Mouse (Mus musculus) urinary bladder, postnatal 25 days (tissue): Measurements from ENCODE around the gene Ankrd52.
A peak's percentile ranks its signal among the peaks of the same experiment; 100 is the strongest.

Experiments
- DNase-seq: peaks from one replicate; pipeline ENCODE4 v3.0.0; 2022; ENCODE audit warnings: low spot score

Gene Ankrd52

DNA sequence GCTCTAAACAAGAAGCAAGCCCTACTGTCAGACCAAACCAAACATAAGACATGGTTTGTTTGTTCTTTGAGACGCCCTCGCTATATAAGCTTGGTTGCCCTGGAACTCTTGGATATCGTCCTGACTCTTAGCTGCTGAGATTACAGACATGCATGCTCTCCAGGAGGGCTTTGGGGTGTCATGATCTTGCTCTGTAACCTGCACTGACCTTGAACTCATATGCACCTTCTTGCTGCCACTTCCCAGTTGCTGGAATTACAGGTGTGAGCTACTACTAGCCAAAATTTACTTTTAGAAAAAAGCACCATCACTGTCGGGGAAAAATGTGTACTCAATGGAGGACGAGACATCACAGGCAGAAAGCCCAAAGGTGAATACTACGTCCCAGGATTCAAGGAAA is 7.3 kb upstream of the Ankrd52 start:
- DNase-seq = no peak

DNA sequence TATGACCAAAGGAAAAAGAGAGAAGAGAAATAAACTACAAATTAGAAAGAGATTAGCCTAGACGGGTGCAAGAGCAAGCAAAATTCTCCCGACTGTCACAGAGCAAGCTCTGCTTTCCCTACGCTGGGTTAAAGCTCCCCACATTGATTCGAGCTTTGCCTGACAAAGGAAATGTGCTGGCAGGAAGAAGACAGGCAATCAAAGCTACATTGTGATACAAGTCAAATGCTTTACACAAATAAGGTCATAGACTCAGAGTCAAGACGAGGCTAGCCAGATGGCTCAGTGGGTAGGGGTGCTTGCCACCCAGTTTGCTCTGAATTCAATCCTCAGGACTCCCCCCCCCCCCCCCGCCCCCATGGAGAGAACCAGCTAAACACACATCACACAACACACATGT is 6.9 kb upstream of the Ankrd52 start:
- no peak for DNase-seq

DNA sequence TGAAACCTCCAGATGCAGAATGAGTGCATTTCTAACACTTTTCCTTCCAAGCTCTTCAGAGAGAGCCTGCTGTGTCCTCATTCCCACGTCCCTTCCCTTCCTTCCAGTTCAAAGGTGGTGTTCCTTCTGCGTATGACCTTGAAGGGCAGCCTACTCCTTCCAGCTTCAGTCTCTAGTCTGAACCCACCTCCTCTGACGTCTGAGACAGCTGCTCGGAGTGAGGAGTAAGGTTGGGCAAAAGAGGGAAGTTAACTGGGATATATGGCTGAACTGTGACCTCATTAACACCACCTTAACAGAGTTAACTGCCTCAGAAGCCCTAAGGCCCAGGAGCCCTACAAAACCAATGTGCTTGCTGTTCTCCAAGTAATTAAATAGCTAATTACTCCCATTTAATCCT is 6.3 kb upstream of the Ankrd52 start:
- DNase-seq = no peak

DNA sequence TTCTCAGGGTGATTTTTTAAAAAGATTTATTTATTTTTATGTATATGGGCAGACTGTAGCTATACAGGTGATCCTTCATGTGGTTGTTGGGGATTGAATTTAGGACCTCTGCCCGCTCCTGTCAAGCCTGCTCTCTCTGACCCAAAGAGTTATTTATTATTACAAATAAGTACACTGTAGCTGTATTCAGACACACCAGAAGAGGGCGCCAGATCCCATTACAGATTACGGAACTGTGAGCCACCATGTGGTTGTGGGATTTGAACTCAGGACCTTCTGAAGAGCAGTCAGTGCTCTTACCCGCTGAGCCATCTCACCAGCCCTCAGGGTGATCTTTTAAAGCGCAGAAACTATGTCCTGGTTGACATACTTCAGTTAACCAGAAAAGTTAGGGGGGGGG is 4.8 kb upstream of the Ankrd52 start:
- DNase-seq = no peak

DNA sequence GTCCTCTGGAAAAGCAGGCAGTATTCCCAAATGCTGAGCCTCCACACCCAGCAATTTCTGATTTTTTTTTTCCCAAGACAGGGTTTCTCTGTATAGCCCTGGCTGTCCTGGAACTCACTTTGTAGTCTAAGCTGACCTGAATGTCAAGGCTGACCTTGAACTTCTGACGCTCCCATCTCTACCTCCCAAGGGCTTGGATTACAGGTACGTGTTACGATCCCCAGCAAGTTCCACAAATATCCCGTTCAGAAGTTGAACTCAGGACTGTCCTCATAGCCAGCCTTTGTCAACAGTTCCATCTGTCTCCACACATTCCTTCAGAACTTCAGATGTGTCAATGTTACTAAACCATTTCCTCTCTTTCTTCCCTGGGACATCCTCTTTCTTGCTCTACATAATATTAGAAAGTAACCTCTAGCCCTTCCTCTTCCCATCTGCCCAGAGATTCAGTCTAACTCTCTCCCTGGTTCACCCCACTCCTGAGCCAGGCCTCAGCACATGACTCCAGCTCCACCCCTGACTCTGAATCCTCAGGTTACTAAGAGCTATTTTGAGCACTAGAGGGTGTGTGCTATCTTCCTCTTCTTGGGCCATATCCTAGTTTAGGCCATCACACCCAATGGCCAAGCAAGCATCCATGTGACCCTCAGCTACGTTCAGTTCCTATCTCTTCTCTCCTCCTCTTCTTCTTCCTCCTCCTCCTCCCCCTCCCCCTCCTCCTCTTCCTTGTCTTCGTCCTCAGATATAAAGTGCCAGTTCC is 3.7 kb upstream of the Ankrd52 start:
- DNase-seq = no peak

DNA sequence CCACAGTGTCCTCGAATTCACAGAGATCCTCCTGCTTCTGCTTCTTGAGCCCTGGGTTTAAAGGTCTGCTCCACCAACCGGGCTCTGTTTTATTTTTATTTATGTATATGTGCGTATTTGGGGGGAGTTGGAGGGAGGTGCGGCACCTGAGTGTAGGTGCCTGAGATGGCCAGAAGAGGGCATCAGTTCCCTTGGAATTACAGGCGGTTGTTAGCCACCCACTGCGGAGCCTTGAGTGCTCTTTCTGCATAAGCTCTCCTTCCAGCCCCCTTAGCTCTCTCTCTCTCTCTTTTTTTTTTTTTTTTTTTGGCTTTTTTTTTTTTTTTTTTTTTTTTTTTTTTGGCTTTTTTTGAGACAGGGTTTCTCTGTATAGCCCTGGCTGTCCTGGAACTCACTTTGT is 2.5 kb upstream of the Ankrd52 start:
- no peak for DNase-seq

DNA sequence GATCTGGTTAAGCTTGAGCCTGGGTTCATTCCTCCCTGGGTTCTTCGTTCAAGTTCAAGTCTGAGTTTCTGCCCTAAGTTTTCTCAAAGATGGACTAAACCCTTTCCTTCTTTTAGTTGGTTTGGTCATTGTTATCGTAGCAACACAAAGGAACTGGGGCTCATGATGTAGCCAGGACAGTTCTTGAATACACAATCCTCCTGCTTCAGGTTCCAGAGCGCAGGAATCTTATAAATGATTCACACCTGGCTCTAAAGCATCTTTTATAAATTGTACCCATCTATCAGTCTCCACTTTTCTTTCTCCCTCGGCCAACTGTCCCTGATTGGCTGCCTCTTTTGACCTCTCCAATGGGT is 838 bp upstream of the Ankrd52 start:
- DNase-seq = no peak

DNA sequence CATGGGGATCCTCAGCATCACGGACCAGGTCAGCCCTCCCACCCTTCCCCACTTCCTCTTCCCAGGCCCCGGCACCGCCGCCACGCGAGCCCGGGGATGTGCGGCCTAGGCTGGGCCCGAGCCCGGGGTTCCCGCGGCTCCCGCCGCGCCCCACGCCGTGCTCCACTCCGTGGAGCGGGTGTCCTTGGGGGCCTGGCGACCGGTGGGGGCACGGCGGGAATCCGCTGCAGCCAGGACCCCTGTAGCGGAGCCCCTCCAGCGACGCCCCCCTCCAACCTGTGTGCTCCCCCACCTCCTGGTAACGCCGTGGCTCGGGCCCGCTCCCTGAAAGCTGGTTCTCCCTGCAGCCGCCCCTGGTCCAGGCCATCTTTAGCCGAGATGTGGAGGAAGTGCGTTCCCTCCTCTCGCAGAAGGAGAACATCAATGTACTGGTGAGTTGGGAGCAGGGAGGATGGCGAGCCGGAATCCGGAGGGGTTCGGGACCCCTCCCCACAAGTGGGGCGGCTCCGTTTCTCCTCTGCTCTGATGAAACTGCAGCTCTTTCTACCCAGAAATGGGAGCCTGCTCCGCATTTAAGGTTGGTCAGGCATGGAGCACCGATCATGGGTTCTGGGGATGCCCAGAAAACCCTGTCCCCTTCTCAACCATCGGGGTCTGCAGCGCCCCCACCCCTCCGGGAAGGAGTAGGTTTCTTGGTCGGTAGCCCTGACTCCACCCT is 466 bp downstream of the Ankrd52 start:
- peak; percentile 52 for DNase-seq

DNA sequence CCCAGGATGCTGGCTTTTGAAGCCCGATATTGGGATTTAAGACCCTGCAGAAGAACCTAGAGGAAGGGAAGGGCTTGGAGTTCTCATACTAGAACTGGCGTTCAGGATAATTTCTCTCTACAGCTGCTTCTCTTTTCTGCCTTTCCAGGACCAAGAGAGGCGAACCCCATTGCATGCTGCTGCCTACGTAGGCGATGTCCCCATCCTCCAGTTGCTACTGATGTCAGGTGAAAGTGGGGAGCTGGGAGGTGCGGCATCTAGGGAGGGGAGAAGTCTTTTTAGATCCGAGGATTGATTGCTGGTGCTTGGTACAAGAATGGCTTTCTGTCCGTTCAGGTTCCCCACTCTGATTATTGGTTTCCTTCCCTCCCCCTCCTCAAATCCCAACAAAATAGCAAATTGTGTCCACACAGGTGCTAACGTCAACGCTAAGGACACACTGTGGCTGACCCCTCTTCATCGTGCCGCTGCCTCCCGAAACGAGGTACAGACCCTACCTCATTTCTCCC is 1.1 kb downstream of the Ankrd52 start:
- no peak for DNase-seq

DNA sequence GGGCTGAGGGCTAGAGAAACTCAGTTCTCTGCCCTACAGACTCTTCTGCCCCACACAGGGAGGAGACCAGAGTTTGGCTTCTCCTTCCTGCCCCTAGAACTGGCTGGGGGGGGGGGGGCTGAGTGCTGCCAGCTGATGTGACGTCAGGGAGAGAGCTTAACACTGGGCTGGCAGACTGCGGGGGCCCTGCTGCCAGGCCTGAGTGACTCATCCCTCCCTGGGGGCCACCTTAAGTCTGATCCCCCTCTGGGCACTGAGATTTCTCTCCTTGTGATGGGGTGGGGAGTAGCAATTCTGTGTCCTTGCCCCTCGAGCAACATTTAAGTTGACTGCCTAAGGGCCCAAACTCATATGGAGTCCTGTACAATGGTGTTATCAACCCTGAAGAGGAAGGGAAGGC is 1.5 kb downstream of the Ankrd52 start:
- DNase-seq = no peak

DNA sequence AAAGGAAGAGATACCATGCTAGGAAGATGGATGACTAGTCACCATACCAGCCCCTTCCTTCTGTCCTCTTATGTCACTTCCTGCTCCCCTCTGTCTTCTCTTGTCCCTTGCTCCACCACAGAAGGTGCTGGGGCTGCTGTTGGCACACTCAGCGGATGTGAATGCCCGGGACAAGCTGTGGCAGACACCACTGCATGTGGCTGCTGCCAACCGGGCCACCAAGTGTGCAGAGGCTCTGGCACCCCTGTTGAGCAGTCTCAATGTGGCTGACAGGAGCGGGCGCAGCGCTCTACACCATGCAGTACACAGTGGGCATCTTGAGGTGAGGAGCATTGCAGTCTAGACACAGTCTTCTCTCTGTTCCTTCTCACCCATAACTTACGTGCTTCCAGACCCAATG is 2.3 kb downstream of the Ankrd52 start:
- no peak for DNase-seq

DNA sequence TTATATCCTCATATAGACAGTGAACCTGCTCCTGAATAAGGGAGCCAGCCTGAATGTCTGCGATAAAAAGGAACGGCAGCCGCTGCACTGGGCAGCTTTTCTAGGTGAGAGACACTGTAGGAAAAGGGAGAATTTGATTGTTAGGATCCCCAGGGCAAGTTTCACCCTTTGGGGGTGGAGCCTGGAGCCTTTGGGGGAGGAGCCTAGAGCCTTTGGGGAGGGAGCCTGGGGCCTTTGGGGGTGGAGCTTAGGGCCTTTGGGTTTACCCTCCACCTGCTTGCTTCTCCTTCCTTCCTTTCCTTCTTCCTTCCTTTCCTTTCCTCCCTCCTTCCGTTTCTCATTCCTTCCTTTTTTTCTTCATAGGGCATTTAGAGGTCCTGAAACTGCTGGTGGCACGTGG is 3.6 kb downstream of the Ankrd52 start:
- no peak for DNase-seq

DNA sequence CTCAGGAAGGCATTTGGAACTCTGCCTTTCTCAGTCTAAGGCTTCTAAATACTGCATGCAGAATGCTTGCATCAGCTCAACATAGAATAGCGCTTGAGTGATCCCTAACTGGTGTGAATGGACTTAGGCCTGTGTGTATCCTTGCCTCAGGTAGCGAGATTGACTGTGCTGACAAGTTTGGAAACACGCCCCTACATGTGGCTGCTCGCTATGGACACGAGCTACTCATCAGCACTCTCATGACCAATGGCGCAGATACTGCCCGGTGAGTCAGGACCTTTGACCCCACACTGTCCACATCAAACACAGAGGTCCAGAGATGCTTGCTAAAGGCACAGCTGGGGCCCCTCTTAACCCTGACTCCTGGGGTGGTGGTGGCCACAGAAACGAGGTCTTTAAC is 5.6 kb downstream of the Ankrd52 start:
- DNase-seq = no peak

DNA sequence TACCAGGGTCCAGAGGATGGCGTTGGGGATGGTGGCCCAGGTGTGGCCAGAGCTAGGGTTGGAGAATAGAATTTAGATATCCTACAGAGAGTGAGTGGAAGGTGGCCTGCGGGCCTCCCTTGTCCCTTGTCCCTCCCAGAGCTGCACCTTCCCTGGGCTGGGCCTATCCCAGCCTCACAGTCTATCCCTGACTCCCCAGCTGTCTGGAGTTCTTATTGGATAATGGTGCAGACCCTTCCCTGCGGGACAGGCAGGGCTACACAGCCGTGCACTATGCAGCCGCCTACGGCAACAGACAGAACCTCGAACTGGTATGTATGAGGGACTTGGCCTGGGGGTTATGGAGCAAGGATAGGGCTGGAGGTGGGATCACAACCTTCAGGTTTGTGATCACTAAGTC is 9.0 kb downstream of the Ankrd52 start:
- DNase-seq = no peak

DNA sequence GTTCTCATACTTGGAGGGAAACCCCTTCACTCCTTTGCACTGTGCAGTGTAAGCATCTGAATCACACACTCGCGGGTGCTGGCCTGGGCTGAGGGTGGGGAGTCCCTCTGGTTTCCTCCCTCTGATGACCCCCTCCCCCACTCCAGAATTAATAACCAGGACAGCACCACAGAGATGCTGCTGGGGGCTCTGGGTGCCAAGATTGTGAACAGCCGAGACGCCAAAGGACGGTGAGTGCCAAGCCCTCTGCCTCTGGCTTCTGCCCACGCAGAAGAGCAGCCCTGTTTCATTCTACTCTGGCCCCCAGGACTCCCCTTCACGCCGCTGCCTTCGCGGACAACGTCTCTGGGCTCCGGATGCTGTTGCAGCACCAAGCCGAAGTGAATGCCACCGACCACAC is 12.0 kb downstream of the Ankrd52 start:
- no peak for DNase-seq

DNA sequence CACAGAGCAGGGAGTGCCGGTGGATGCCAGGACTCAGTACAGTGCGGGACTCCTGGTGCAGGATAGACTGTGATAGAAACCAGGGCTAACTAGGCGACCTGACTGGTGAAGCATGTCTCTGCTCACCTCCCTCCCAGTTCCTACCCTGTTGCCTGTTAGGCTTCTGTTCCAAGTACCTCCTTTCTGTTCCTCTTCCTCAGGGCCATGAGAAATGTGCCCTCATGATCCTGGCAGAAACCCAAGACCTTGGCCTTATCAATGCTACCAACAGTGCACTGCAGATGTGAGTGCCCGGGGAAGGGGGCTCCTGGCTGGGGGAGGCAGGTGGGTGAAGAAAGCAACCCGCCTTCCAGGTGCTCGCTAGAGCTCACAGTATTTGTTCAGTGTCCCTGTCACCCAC is 12.7 kb downstream of the Ankrd52 start:
- DNase-seq = no peak

DNA sequence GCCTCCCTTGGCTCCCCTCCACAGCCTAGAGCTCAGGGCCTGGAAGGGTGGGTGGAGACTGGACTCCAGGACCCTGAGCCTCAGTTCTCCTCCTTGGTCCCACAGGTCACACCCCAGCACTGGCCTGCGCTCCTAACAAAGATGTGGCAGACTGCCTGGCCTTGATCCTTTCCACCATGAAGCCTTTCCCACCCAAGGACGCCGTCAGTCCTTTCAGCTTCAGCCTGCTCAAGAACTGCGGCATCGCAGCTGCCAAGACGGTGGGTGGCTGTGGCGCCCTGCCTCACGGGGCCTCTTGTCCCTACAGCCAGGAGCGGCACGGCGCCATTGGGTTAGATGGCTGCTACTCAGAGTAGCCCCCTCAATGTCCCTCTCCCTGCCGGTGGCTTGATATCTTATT is 13.5 kb downstream of the Ankrd52 start:
- no peak for DNase-seq

DNA sequence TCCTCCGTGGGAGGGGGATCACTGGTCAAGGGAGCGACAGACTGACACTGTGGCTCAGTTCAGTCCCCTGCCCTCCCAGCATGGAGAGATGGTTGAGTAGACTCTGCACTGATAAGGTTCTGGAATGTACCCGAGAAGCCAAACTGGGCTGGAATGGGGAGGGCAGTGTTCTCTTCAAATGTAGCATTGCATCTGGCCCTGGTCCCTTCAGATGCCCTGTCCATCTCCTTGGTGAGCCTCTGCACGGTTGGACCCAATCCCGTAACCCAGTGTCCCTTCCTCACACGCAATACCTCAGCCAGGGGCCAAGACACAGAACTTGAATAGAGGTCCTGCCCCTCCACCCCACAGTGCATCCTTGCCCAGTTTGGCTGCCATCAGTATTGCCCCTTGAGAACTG is 14.9 kb downstream of the Ankrd52 start:
- DNase-seq = no peak

DNA sequence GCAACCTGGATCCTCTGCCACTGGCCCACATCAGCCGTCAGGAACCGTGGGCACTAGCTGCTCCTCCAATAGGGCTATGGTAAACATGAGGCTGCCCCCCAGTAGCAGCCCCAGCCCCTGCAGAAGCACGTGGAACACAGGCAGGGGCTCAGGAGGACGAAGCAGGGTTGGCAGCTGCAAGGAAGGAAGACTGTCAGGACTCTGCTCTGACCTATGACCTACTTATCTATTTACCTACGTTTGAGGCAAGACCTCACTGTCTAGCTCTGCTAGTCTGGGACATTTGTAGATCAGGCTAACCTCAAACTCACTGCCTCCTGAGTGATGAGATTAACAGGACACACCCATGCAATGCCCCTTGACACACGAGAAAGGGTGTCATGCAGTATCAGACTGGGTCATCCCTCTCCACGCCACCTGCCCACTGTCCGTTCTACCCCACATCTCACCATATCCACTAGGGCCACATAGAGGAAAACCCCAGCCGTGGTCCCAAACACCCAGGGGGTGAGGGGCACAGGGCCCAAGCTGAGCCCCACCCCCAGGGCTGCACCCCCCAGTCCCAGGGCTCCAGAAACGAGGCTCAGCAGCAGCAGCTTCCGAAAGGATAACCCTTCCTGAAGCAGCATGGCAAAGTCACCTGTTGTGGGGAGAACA is 19.2 kb downstream of the Ankrd52 start:
- DNase-seq = no peak

DNA sequence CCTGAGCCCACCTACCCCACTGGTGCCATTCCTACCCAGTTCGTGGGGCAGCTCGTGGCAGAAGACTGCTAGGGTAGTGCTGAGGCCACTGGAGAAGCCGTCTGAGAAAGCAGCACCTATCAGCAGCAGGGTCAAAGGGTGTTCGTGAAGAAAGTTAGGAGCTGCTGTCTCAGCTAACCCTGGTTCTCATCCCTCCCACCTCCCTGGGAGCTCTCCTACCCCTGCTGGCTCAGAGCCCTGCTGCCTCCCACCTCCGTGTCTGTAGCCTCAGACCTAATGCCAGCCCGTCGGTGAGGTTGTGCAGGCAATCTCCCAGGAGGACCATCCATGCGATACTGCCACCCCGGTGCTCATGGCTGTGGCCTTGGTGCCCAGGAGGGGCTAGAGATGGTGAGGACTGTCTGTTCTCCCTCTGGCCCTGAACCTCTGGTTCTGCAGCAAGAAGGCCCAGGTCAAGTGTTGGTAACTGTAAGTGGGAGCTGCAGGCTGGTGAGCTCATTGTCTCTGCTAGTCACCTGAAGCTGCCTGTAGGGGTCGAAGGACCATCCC is 19.9 kb downstream of the Ankrd52 start:
- DNase-seq = no peak

DNA sequence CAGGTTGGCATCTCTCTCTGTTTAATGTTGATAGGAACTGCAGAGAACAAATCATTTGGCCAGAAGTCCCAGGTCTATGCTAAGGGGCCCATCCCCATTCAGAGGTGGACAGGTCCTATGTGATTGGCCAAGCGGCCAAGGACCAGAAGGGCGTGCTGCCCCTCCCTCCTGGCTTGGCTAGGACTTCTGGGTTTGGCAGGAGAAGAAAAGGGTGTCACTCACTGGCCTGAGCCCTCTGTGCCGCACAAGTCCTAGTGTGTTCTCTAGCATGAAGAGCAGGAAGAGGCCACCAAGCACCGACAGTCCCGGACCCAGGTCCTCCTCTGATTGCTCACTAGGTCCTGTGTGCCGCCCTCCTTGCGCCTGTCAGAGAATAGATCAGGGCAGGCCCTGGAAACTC is 20.6 kb downstream of the Ankrd52 start:
- no peak for DNase-seq

DNA sequence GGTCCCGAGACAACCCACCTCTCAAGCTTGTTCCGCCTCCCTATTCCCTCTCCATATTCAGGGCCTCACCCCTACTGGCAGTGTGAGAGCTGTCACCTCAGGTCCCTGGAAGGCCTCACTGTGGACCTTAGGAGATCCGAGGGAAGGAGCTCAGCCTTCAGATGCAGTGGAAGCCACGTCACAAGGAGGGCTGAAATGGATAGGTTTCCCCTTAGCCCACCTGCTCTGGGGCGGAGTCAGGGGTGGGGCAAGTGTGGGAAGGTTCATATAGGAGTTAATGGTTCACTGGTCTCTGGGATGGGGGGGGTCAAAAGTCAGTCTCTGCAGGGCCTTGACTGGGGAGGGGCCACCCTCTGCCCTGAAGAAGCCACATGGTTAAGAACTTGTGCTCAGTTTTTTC is 23.4 kb downstream of the Ankrd52 start:
- no peak for DNase-seq

DNA sequence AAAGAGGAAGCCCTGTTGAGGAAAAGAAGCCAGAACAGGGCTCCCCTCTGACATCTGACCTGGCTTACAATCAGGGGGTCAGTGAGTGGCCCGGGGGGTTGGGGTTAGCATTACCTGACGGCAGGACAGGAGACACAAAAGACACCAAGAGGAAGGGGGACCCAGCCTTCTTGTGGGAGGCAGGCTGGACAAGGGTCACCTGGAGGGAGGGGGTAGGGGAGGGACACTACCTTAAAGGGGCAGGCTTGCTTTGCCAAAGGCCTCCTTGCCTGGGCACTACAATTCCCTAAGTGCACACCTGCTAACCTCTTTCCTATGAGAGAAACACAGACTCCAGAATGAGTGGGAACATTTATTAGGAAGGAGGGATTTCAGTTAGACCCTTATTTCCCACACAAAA is 24.1 kb downstream of the Ankrd52 start, which contains the start of gene Slc39a5:
Gene Slc39a5 (minus strand): TSS at position 174 of the 400 bp plus-strand sequence.
- DNase-seq = no peak
